Comparison of ENCODE assay signal across 19 mouse cellular contexts in the genomic region with DNA sequence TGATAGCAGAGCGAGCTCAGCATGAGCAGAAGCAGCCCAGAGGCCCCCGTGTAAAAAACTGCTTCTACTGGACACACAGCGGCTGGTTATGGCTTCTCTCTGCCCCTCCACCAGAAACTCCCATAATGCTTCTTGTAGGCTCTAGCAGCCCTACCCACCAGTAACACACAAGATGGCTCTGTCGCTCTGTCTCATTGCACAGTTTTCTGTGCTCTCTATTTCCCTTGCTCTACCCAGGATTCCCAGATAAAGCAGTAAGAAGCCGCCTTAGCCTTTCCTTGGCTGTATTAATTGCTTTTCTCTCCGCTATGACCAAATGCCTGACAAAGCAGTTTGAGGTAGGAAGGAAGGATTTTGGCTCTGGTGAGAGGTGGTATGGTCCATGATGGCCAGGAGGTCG.
DNase-seq lines count a peak whose midpoint lies in the region; ATAC-seq and TF ChIP-seq lines count a peak whose summit lies in the region.
"Had no signal": no experiment of that assay in that cellular context is flagged by ENCODE, and none has a peak within 500 bp of the region (broad histone marks: within the 10 kb centered on the region; RNA-seq: fewer than 3 reads in every experiment).

No protein-coding gene starts in this region.

- no peak overlapping the region for H3K27ac ChIP-seq in forebrain, postnatal 0 days (ENCODE audit: low read depth, low read length)
- no peak overlapping the region for H3K27ac ChIP-seq in forebrain, embryonic 13.5 days
- H3K27ac ChIP-seq in hindbrain, postnatal 0 days: no peak overlapping the region
- H3K27ac ChIP-seq in hindbrain, embryonic 16.5 days (ENCODE audit: low read depth, low read length): no peak overlapping the region
- no peak overlapping the region for H3K27ac ChIP-seq in midbrain, embryonic 14.5 days (replicated peaks; ENCODE audit: low read depth, low read length)
- H3K27ac ChIP-seq in midbrain, embryonic 15.5 days: no peak overlapping the region
- H3K27ac ChIP-seq in stomach, postnatal 0 days (replicated peaks): no peak overlapping the region
- H3K27ac ChIP-seq: embryonic facial prominence, embryonic 10.5 days; embryonic facial prominence, embryonic 12.5 days had no signal

- peaks cover 2% of the 10 kb centered on the region for H3K4me1 ChIP-seq in forebrain, postnatal 0 days (ENCODE audit: insufficient read depth)
- H3K4me1 ChIP-seq in forebrain, embryonic 13.5 days: peaks cover 4% of the 10 kb centered on the region; the same call in 1 of the 2 replicates
- peaks cover 4% of the 10 kb centered on the region; the same call in 1 of the 2 replicates for H3K4me1 ChIP-seq in hindbrain, postnatal 0 days (ENCODE audit: insufficient read depth, low read length)
- peaks cover 3% of the 10 kb centered on the region for H3K4me1 ChIP-seq in hindbrain, embryonic 16.5 days (ENCODE audit: control insufficient read depth, insufficient read depth, low read depth, low read length)
- H3K4me1 ChIP-seq in midbrain, embryonic 14.5 days (ENCODE audit: control insufficient read depth, insufficient read depth, low read length): 0 out of 2 replicates have a peak, but pooled peaks cover 3% of the 10 kb centered on the region
- H3K4me1 ChIP-seq in midbrain, embryonic 15.5 days: peaks cover 8% of the 10 kb centered on the region
- H3K4me1 ChIP-seq in stomach, postnatal 0 days (replicated peaks; ENCODE audit: control insufficient read depth, insufficient read depth): no peaks in the 10 kb centered on the region
- H3K4me1 ChIP-seq: embryonic facial prominence, embryonic 12.5 days had no signal

- DNase-seq in forebrain, postnatal 0 days: peak; percentile 44
- no peak for DNase-seq in hindbrain, postnatal 0 days (ENCODE audit: low spot score)
- DNase-seq in midbrain, embryonic 14.5 days: peak; percentile 46
- DNase-seq in brain, embryonic 14.5 days (ENCODE audit: low read depth): peak; percentile 64
- DNase-seq in stomach, postnatal 0 days (ENCODE audit: low spot score): no peak
- DNase-seq: adrenal gland, adult 2 months; adrenal gland, postnatal 10 days; adrenal gland, postnatal 25 days; cerebellum, adult 11-12 months; cerebellum, adult 2 months; cerebellum, adult 9-10 months; cerebellum, postnatal 10 days; cerebellum, postnatal 25 days had no signal

- no peak overlapping the region for H3K4me3 ChIP-seq in forebrain, postnatal 0 days (ENCODE audit: low read depth, low read length)
- no peak overlapping the region for H3K4me3 ChIP-seq in forebrain, embryonic 13.5 days
- H3K4me3 ChIP-seq in hindbrain, postnatal 0 days (ENCODE audit: low read length): no peak overlapping the region
- H3K4me3 ChIP-seq in hindbrain, embryonic 16.5 days (ENCODE audit: low read length): no peak overlapping the region
- no peak overlapping the region for H3K4me3 ChIP-seq in midbrain, embryonic 14.5 days (replicated peaks; ENCODE audit: low read depth, low read length)
- H3K4me3 ChIP-seq in midbrain, embryonic 15.5 days: no peak overlapping the region
- H3K4me3 ChIP-seq in stomach, postnatal 0 days (ENCODE audit: low read depth, low read length): no peak overlapping the region
- H3K4me3 ChIP-seq: embryonic facial prominence, embryonic 10.5 days; embryonic facial prominence, embryonic 12.5 days had no signal

- TF ChIP-seq EP300 in stomach, postnatal 0 days (optimal IDR thresholded peaks at IDR 0.05): no peak

- H3K27me3 ChIP-seq in forebrain, postnatal 0 days (ENCODE audit: insufficient read depth, low read length): no peaks in the 10 kb centered on the region
- H3K27me3 ChIP-seq in forebrain, embryonic 13.5 days: no peaks in the 10 kb centered on the region
- no peaks in the 10 kb centered on the region for H3K27me3 ChIP-seq in hindbrain, postnatal 0 days (ENCODE audit: insufficient read depth, low read length)
- H3K27me3 ChIP-seq in hindbrain, embryonic 16.5 days (replicated peaks; ENCODE audit: control insufficient read depth, insufficient read depth, low read length): no peaks in the 10 kb centered on the region
- no peaks in the 10 kb centered on the region for H3K27me3 ChIP-seq in midbrain, embryonic 14.5 days (ENCODE audit: control insufficient read depth, insufficient read depth, low read length)
- no peaks in the 10 kb centered on the region for H3K27me3 ChIP-seq in midbrain, embryonic 15.5 days (replicated peaks)
- no peaks in the 10 kb centered on the region for H3K27me3 ChIP-seq in stomach, postnatal 0 days (ENCODE audit: control insufficient read depth, insufficient read depth, low read length)
- H3K27me3 ChIP-seq: embryonic facial prominence, embryonic 12.5 days had no signal

- no peak overlapping the region for H3K4me2 ChIP-seq in forebrain, postnatal 0 days (ENCODE audit: low read depth)
- H3K4me2 ChIP-seq in forebrain, embryonic 13.5 days: no peak overlapping the region
- no peak overlapping the region for H3K4me2 ChIP-seq in hindbrain, postnatal 0 days (ENCODE audit: low read depth, low read length)
- no peak overlapping the region for H3K4me2 ChIP-seq in hindbrain, embryonic 16.5 days (ENCODE audit: low read length)
- H3K4me2 ChIP-seq in midbrain, embryonic 14.5 days (ENCODE audit: low read length): no peak overlapping the region
- no peak overlapping the region for H3K4me2 ChIP-seq in midbrain, embryonic 15.5 days
- no peak overlapping the region for H3K4me2 ChIP-seq in stomach, postnatal 0 days (replicated peaks; ENCODE audit: low read depth)
- H3K4me2 ChIP-seq: embryonic facial prominence, embryonic 12.5 days had no signal

- TF ChIP-seq POLR2A in brain, embryonic 14.5 days (IDR thresholded peaks at IDR 0.05; ENCODE audit: borderline replicate concordance, extremely low read depth, insufficient read depth, insufficient read length, poor library complexity, severe bottlenecking): no peak

- peak; percentile 34 for TF ChIP-seq CTCF in forebrain, postnatal 0 days (IDR thresholded peaks at IDR 0.05; ENCODE audit: low read depth)
- TF ChIP-seq CTCF in hindbrain, postnatal 0 days (IDR thresholded peaks at IDR 0.05; ENCODE audit: low read depth): peak; percentile 7; the same call in 1 of the 2 replicates
- peak; percentile 4; the same call in 1 of the 2 replicates for TF ChIP-seq CTCF in brain, embryonic 14.5 days (IDR thresholded peaks at IDR 0.05; ENCODE audit: borderline replicate concordance, extremely low read depth, insufficient read depth, insufficient read length)
- no peak for TF ChIP-seq CTCF in stomach, postnatal 0 days (IDR thresholded peaks at IDR 0.05; ENCODE audit: low read depth)

- WGBS in forebrain, postnatal 0 days: 74% methylated on average over 7 of the region's 7 CpGs
- 84% methylated on average over 7 of the region's 7 CpGs for WGBS in forebrain, embryonic 13.5 days
- 76% methylated on average over 7 of the region's 7 CpGs for WGBS in hindbrain, postnatal 0 days
- WGBS in hindbrain, embryonic 16.5 days: 76% methylated on average over 7 of the region's 7 CpGs
- 81% methylated on average over 7 of the region's 7 CpGs for WGBS in midbrain, embryonic 14.5 days
- 71% methylated on average over 7 of the region's 7 CpGs for WGBS in midbrain, embryonic 15.5 days
- 81% methylated on average over 7 of the region's 7 CpGs for WGBS in stomach, postnatal 0 days

- no peaks in the 10 kb centered on the region for H3K9me3 ChIP-seq in forebrain, postnatal 0 days (ENCODE audit: low read length)
- H3K9me3 ChIP-seq in forebrain, embryonic 13.5 days (replicated peaks): no peaks in the 10 kb centered on the region
- no peaks in the 10 kb centered on the region for H3K9me3 ChIP-seq in hindbrain, postnatal 0 days (ENCODE audit: low read length)
- H3K9me3 ChIP-seq in hindbrain, embryonic 16.5 days (ENCODE audit: control insufficient read depth, low read length): no peaks in the 10 kb centered on the region
- H3K9me3 ChIP-seq in midbrain, embryonic 14.5 days (ENCODE audit: control insufficient read depth, low read length): no peaks in the 10 kb centered on the region
- no peaks in the 10 kb centered on the region for H3K9me3 ChIP-seq in midbrain, embryonic 15.5 days
- no peaks in the 10 kb centered on the region for H3K9me3 ChIP-seq in stomach, postnatal 0 days (ENCODE audit: control insufficient read depth, low read length)
- H3K9me3 ChIP-seq: embryonic facial prominence, embryonic 10.5 days; embryonic facial prominence, embryonic 12.5 days had no signal

- H3K36me3 ChIP-seq in forebrain, postnatal 0 days (ENCODE audit: insufficient read depth): no peaks in the 10 kb centered on the region
- no peaks in the 10 kb centered on the region for H3K36me3 ChIP-seq in forebrain, embryonic 13.5 days (ENCODE audit: poor library complexity, severe bottlenecking)
- no peaks in the 10 kb centered on the region for H3K36me3 ChIP-seq in hindbrain, postnatal 0 days (ENCODE audit: insufficient read depth, low read length)
- H3K36me3 ChIP-seq in hindbrain, embryonic 16.5 days (ENCODE audit: control insufficient read depth, insufficient read depth, low read length): no peaks in the 10 kb centered on the region
- H3K36me3 ChIP-seq in midbrain, embryonic 14.5 days (ENCODE audit: control insufficient read depth, insufficient read depth, low read length): no peaks in the 10 kb centered on the region
- no peaks in the 10 kb centered on the region for H3K36me3 ChIP-seq in midbrain, embryonic 15.5 days (replicated peaks)
- H3K36me3 ChIP-seq in stomach, postnatal 0 days (ENCODE audit: control insufficient read depth, insufficient read depth, low read length): no peaks in the 10 kb centered on the region
- H3K36me3 ChIP-seq: embryonic facial prominence, embryonic 10.5 days; embryonic facial prominence, embryonic 12.5 days had no signal

- peak; percentile 51 for ATAC-seq in forebrain, postnatal 0 days
- ATAC-seq in forebrain, embryonic 13.5 days: no peak
- ATAC-seq in hindbrain, postnatal 0 days: no peak
- ATAC-seq in hindbrain, embryonic 16.5 days: no peak
- ATAC-seq in midbrain, embryonic 14.5 days (ENCODE audit: low FRiP score, low TSS enrichment): no peak
- ATAC-seq in midbrain, embryonic 15.5 days (replicated peaks): no peak
- ATAC-seq in stomach, postnatal 0 days (ENCODE audit: low FRiP score, low TSS enrichment): no peak
- ATAC-seq: forebrain, embryonic 16.5 days had no signal

- no peak overlapping the region for H3K9ac ChIP-seq in forebrain, postnatal 0 days
- H3K9ac ChIP-seq in forebrain, embryonic 13.5 days: no peak overlapping the region
- H3K9ac ChIP-seq in hindbrain, postnatal 0 days (replicated peaks; ENCODE audit: low read length): no peak overlapping the region
- no peak overlapping the region for H3K9ac ChIP-seq in hindbrain, embryonic 16.5 days (ENCODE audit: low read depth, low read length)
- H3K9ac ChIP-seq in midbrain, embryonic 14.5 days (replicated peaks; ENCODE audit: low read length): no peak overlapping the region
- H3K9ac ChIP-seq in midbrain, embryonic 15.5 days: no peak overlapping the region
- no peak overlapping the region for H3K9ac ChIP-seq in stomach, postnatal 0 days (ENCODE audit: low read length)
- H3K9ac ChIP-seq: embryonic facial prominence, embryonic 12.5 days had no signal

Comparison
In these comparisons a context has a peak if more than half of its experiments do, and no peak if none do; other contexts are left out.
1. DNase-seq: peak in forebrain, postnatal 0 days (single experiment), midbrain, embryonic 14.5 days (single experiment) and brain, embryonic 14.5 days (single experiment); none in hindbrain, postnatal 0 days (single experiment) and stomach, postnatal 0 days (single experiment).